Mouse (Mus musculus): Measurements from ENCODE around the gene Kctd20.
A peak's percentile ranks its signal among the peaks of the same experiment; 100 is the strongest.

The Kctd20 gene

DNA sequence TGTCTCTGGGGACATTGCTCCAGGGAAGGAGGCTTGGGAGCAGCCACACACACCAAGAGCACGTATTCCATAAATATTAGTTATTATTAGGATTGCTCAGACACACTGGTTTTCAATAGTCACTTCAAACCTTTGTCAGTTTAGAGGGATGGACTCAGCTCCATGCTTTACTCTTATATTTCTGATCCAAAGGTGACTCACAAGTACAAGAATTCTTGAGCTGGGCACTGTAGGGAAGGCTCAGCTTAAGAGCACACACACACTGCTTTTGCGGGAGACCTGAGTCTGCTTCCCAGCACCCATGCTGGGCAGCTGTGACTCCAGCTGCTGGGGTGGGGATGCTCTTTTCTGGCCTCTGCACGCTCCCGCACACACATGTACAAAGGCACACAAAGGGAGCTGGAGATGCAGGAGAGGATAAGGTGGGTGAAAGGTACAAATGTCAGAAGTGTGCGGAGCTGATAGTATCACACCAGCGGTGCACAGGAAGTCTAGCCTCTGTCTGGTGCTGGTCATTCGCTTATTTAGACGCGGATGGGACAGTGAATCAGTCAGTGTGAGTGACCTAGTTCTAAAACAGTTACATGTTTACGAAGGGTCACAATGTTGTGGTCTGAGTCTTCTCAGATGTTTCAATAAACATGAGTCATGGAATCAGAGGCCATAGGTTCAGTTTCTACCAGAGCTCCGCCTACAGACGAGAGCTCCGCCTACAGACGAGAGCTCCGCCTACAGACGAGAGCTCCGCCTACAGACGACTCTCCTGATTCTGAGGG is 20.1 kb upstream of the Kctd20 start:
- DNase-seq (ENCODE audit: extremely low spot score, low spot score) = no peak

DNA sequence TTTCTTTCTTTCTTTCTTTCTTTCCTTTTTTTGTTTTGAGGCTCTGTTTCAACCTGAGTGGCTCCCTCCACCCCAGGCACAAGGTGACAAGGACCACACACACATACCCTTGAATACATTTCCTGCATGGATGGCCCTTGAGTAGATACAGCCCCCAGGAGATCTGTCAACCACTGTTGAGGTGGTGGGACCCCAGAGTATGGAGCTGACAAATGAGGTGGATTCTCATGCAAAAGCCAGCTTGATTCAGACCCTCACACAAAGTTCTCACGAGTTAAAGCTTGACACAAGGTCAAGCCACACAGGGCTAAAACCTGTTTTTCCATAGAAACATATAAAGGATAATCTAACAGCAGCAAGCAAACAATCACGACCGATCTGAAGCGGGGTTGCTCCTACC is 19.5 kb upstream of the Kctd20 start:
- DNase-seq (ENCODE audit: extremely low spot score, low spot score) = no peak

GRCm38 (mm10) chr17:28934120-28934916 is 17.4 kb upstream of the Kctd20 start:
- no peak for DNase-seq (ENCODE audit: extremely low spot score, low spot score)

DNA sequence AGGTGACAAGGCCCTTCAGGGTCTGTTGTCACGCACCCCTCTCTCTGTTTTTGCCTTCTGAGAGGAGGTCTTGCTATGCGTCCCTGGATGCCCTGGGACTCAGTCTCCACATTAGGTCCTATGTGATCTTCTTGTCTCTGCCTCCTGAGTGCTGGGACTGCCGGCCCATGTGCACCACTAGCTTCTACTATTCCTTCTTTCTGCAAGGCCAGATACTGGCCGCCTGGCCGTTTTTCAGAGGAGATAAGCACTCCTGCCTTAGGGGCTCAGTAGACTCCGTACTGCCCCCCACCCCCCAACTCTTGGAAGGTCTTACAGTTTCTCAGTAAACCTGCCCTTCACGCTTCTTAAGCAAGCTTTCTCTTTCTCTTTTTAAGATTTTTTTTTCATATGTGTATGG is 15.6 kb upstream of the Kctd20 start:
- no peak for DNase-seq (ENCODE audit: extremely low spot score, low spot score)

DNA sequence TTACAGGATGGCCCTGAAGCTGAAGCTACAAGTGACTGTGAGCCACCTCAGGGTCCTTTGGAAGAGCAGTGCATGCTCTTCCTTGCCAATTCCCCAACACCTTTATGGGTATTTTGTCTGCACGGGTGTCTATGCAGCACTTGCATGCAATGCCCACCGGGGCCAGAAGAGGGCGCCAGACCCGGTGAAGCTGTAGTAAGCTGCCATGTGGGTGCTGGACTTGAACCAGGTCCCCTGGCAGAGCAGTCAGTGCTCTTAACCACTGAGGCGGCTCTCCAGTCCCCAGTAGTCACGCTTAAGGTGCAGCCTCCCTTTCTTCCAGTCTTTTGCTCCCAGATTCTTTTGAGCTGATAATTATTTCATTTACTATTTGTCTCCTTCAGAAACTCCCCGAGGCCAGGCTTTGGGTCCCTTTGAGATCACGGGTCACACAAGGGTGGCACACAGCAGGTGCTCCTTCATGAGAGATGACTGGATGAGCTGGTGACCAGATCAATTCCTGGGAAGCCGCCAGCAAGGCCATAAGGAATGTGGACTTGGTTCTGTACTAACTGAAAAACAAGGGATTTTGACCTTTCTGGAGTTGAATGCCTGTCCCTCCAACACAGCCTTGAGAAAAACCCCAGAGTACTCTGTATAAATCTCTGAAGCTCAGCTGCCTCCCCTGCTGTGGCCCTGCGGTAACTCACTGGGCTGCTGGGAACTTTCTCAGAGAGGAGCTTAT is 15.0 kb upstream of the Kctd20 start:
- DNase-seq (ENCODE audit: extremely low spot score, low spot score) = no peak

GRCm38 (mm10) chr17:28940776-28941555 is 10.8 kb upstream of the Kctd20 start:
- no peak for DNase-seq (ENCODE audit: extremely low spot score, low spot score)

DNA sequence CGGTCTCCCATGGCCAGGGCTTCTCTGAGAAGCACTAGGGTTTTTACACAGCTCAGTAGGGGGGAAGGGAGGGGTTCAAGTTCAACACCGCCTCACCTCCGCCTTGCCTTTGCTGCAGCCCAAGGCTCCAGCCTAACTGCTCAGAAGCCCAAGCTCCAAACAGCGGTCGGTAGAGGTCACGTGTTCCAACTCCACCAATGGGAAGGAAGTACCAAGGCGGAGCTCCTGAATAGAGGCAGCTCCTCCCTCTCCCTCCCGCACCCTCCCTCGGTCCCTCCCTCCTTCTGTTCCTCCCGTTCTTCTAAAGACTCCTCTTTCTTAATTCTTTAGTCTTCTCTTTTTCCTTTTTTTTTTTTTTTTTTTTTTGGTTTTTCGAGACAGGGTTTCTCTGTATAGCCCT is 9.6 kb upstream of the Kctd20 start:
- DNase-seq (ENCODE audit: extremely low spot score, low spot score) = no peak

- DNase-seq (ENCODE audit: extremely low spot score, low spot score) = no peak
Measured at GRCm38 (mm10) chr17:28943740-28944139, 8.0 kb upstream of the Kctd20 start, which contains the start of gene Pxt1. Gene Pxt1 (minus strand): TSS chr17:28943840.

DNA sequence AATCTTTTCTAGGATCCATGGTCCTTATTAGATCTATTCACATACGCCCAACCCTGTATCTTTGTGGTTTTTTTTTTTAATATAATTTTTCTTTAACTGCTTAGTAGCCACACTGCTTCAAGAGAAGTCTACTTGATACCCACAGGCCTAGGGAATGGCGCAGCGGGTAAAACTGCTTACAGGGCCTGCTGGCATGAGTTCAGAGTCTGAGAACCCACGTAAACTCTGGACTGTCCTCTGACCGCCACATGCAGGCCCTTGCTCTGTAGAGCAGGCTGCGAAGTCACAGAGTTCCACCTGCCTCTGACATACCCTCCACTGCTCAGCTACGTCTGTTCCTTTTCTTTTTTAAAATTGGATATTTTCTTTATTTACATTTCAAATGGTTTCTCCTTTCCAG is 7.3 kb upstream of the Kctd20 start:
- DNase-seq (ENCODE audit: extremely low spot score, low spot score) = no peak

DNA sequence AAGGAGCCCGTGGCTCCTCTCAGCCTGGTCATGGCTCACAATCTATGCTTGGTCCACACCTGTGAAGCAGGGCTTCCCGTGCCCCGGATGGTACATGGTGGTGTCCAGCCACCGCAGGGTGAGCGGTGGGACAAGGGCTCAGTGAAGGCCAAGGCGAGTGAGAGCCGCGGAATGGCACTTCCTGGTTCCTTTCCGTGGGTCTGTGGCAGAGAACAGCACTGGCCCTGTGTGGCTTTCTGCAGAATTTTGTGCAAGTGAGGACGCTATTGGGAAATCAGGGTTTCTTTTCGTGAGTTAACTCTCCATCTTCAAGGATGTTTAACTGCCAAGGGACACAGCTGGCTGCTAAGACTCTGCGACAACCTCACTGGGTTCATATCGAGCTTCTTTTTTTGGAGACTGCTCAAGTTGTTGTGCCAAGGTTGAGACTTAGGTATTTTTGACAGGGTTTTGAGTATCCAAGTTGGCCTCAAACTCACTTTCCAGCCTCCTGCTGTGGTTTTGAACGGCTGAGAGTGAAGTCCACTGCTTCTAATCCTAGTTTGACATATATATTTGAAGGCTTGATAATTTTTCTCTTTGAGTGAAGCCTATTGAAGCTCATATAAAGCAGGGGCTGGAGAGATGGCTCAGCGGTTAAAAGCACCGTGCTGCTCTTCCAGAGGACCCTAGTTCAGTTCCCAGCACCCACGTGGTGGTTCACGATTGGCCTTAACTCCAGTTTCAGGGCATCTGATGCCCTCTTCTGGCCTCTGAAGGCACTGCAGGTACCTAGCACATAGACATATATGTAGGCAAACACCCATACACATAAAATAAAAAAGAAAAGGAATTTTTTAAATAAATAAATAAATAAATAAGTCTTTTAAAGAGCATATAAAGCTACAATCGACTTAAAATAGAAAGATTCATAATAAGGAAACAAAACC is 4.5 kb upstream of the Kctd20 start:
- no peak for DNase-seq (ENCODE audit: extremely low spot score, low spot score)

- DNase-seq (ENCODE audit: extremely low spot score, low spot score) = no peak
Measured at GRCm38 (mm10) chr17:28948661-28949060, 3.1 kb upstream of the Kctd20 start.

GRCm38 (mm10) chr17:28950751-28951150 is 999 bp upstream of the Kctd20 start:
- no peak for DNase-seq (ENCODE audit: extremely low spot score, low spot score)

- peak; percentile 37 for DNase-seq (ENCODE audit: extremely low spot score, low spot score)
Measured at GRCm38 (mm10) chr17:28953251-28953650, 1.5 kb downstream of the Kctd20 start.

DNA sequence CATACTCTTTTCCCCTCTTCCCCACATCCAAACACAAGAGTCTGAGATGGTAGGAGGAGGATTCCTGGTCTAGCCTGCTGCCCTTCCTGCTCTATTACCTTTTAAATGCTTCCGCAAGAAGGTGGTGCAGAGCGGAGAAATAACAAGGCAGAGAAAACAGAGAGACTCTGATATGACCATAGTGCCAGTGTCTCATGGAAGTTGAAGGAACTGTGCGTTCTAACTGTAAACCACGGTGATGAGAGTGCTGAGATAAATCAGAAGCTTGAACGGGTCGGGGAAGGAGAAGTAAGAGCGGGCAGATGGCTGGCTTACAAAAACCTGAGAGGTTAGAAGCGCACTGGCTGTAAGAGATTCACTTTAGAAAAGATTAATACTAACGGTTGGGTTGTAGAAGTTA is 2.7 kb downstream of the Kctd20 start:
- no peak for DNase-seq (ENCODE audit: extremely low spot score, low spot score)

DNA sequence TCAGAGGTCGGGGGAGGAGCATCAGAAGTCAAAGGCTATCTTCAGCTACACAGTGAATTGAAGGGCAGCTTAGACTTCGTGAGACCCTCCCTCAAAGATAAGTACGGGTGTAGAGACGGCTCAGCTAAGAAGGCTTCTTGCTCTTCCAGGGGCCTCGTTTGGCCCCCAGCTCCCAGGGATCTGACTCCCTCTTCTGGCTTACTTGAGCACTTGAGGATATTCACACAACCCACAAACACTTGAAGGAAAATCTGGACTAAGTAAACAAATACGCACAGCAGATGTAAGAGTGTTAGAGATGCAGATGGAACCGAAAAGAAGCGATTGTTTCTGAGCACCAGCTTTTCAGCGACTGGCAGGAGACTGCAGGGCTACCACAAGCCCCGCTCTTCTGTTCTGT is 8.8 kb downstream of the Kctd20 start:
- DNase-seq (ENCODE audit: extremely low spot score, low spot score) = no peak

- no peak for DNase-seq (ENCODE audit: extremely low spot score, low spot score)
Measured at GRCm38 (mm10) chr17:28961596-28961995, 9.8 kb downstream of the Kctd20 start.

DNA sequence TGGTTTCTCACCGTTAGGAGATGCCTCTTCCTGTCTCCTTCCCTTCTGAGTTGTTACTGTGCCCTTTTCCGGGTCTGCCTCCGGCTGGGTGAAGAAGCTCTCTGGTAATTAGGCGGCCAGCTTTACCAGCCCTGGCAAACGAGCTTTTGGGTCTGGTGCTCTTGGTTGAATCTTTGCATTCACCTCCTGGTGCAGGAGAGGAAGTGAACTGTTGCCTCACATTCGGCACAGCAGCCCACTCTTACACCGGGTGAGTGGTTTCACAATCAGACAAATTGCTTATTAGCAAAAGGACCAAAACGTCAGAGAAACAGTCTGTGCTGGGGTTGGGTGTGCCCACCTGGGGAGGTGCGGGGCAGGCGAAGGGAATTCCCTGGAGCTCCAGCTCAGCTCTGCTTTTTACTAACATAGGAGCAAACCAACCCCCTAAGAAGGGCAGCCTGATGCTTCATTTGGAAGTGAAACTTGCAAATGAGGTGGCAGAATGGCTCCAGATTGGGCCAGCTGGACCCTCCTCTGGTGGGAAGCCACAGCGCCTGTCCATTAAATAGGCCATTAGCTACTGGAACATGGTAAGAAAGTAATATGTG is 15.4 kb downstream of the Kctd20 start:
- DNase-seq (ENCODE audit: extremely low spot score, low spot score) = no peak

GRCm38 (mm10) chr17:28970122-28970521 is 18.4 kb downstream of the Kctd20 start:
- no peak for DNase-seq (ENCODE audit: extremely low spot score, low spot score)

GRCm38 (mm10) chr17:28979091-28979490 is 27.3 kb downstream of the Kctd20 start:
- DNase-seq (ENCODE audit: extremely low spot score, low spot score) = no peak

DNA sequence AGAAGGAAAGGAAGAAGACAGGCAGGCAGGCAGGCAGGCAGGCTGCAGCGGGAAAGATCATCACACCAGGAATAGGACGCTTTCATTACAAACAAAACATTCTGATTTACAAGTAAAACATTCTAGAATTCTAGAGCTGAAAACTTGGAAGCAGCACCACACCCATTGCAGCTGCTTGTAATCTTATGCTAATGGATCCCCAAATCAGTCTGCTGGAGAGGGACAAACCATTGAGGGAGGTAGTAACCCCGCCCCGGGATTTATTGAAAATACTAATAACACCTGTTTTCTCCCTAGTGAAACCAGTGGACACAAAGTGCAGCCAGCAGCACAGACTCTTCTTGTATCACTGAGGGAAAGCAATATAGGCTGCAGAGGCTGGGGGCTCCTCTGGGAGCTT is 29.3 kb downstream of the Kctd20 start:
- DNase-seq (ENCODE audit: extremely low spot score, low spot score) = no peak

Measured in neural tube, embryonic 10.5 days (tissue).